Mouse (Mus musculus) spleen, adult 2 months (tissue): ENCODE data around the gene Fgf16. TPM values are rescaled to one million over a fixed set of nuclear protein-coding genes. Genes with fewer than 3 reads are reported as not detected.
A peak's percentile ranks its signal among the peaks of the same experiment; 100 is the strongest.

ENCODE experiments used
- DNase-seq, 2 experiments: peaks; one replicate each; pipeline versions ENCODE4 v3.0.0 to v3.0.0-alpha.2; 2012 to 2021; ENCODE audit warnings: low spot score in 2 of 2, low read depth in 1 of 2
- H3K27ac ChIP-seq: fragments of 200-500 bp; 2 replicates; pipeline ENCODE4 v1.5.1; 2012; ENCODE audit warnings: low read length, inconsistent platforms; ENCODE audit not compliant: insufficient read depth
- H3K27me3 ChIP-seq: fragments of 200-500 bp; 2 replicates; pipeline ENCODE4 v1.6.1; 2012; ENCODE audit warnings: mild to moderate bottlenecking, moderate library complexity, low read length, inconsistent platforms; ENCODE audit not compliant: control insufficient read depth, insufficient read depth
- H3K36me3 ChIP-seq: fragments of 200-500 bp; 2 replicates; pipeline ENCODE4 v1.6.1; 2012; ENCODE audit warnings: mild to moderate bottlenecking, low read length, inconsistent platforms; ENCODE audit not compliant: control insufficient read depth, insufficient read depth
- H3K4me1 ChIP-seq: fragments of 200-500 bp; 2 replicates; pipeline ENCODE4 v1.6.1; 2011; ENCODE audit warnings: inconsistent platforms; ENCODE audit not compliant: control insufficient read depth, insufficient read depth, insufficient read length
- H3K4me3 ChIP-seq: fragments of 200-500 bp; 2 replicates; pipeline ENCODE4 v1.5.1; 2011; ENCODE audit warnings: mild to moderate bottlenecking, inconsistent platforms; ENCODE audit not compliant: insufficient read depth, insufficient read length; ENCODE audit errors: extremely low read depth
- CTCF ChIP-seq: fragments of 200-500 bp; IDR thresholded peaks from 2 replicates; pipeline ENCODE4 v1.5.1; 2011; ENCODE audit warnings: mild to moderate bottlenecking, inconsistent platforms; ENCODE audit not compliant: insufficient read depth, insufficient read length, insufficient replicate concordance; ENCODE audit errors: extremely low read depth
- POLR2A ChIP-seq: fragments of 200-500 bp; IDR thresholded peaks from 2 replicates; pipeline ENCODE4 v1.6.1; 2011; ENCODE audit warnings: low read depth, low read length, inconsistent platforms
- WGBS: fragments of 180-500 bp; shearing (Covaris S2); methylation state at CpG from one replicate; pipeline ENCODE4 v1.1.7; 2018; 5-methylcytosine and 5-hydroxymethylcytosine counted together
- polyA plus RNA-seq: library from polyadenylated mRNA; depleted of rRNA; stranded (reverse); fragments of >200 nt; gene quantifications from 2 replicates; pipeline ENCODE4 v1.2.3, GENCODE M21; 2012; rRNA removed

Gene Fgf16
- polyA plus RNA-seq = 0.07 and 0.16 TPM in 2 replicates

GRCm38 (mm10) chrX:105764162-105765004 lies at the start of gene Fgf16:
Gene Fgf16, plus strand, starts transcription at chrX:105764279.
- H3K4me3 ChIP-seq = peak within 1 kb of the TSS; percentile 50
- TF ChIP-seq CTCF = no peak
- TF ChIP-seq POLR2A = no peak
- DNase-seq = no peak
- peaks cover 5% of the 10 kb centered on the region; the same call in 1 of the 2 replicates for H3K4me1 ChIP-seq
- H3K27me3 ChIP-seq = peaks cover 11% of the 10 kb centered on the region
- no peaks in the 10 kb centered on the region for H3K36me3 ChIP-seq
- WGBS = 26% methylated on average over 85 of the region's 86 CpGs
- no peak within 1 kb of the TSS for H3K27ac ChIP-seq

GRCm38 (mm10) chrX:105714740-105715139 lies 49.3 kb upstream of the Fgf16 start:
- DNase-seq = no peak
- 97% methylated on average over 4 of the region's 4 CpGs for WGBS
- no peaks in the 10 kb centered on the region for H3K27me3 ChIP-seq
- H3K4me3 ChIP-seq = no peak overlapping the region
- TF ChIP-seq CTCF = no peak
- no peak for TF ChIP-seq POLR2A
- H3K4me1 ChIP-seq = no peaks in the 10 kb centered on the region
- no peaks in the 10 kb centered on the region for H3K36me3 ChIP-seq
- no peak overlapping the region for H3K27ac ChIP-seq

- no peak for DNase-seq
- WGBS = 89% methylated on average over 7 of the region's 7 CpGs
- H3K36me3 ChIP-seq = no peaks in the 10 kb centered on the region
- H3K27ac ChIP-seq = no peak overlapping the region
- H3K27me3 ChIP-seq = no peaks in the 10 kb centered on the region
- H3K4me3 ChIP-seq = no peak overlapping the region
- no peaks in the 10 kb centered on the region for H3K4me1 ChIP-seq
- no peak for TF ChIP-seq CTCF
- TF ChIP-seq POLR2A = no peak
These were observed 48.2 kb upstream of the Fgf16 start for GRCm38 (mm10) chrX:105715789-105716321.

- no peak for TF ChIP-seq POLR2A
- no peak for TF ChIP-seq CTCF
- Histone ChIP-seq H3K27ac (no peak overlapping the region), H3K4me1 (no peaks in the 10 kb centered on the region), H3K27me3 (no peaks in the 10 kb centered on the region), H3K4me3 (no peak overlapping the region), H3K36me3 (no peaks in the 10 kb centered on the region)
- DNase-seq = no peak
- 79% methylated on average over 5 of the region's 5 CpGs for WGBS
These were observed 45.7 kb upstream of the Fgf16 start for GRCm38 (mm10) chrX:105718388-105718787.

- Histone ChIP-seq H3K4me3 (no peak overlapping the region), H3K27me3 (no peaks in the 10 kb centered on the region), H3K36me3 (no peaks in the 10 kb centered on the region), H3K27ac (no peak overlapping the region), H3K4me1 (no peaks in the 10 kb centered on the region)
- no peak for TF ChIP-seq POLR2A
- TF ChIP-seq CTCF = no peak
- no peak for DNase-seq
- WGBS = 84% methylated on average over 5 of the region's 5 CpGs
These were observed 45.1 kb upstream of the Fgf16 start for GRCm38 (mm10) chrX:105718943-105719342.

- H3K4me1 ChIP-seq = no peaks in the 10 kb centered on the region
- no peak overlapping the region for H3K27ac ChIP-seq
- DNase-seq = peak; percentile 21 to 33
- no peaks in the 10 kb centered on the region for H3K27me3 ChIP-seq
- no peak for TF ChIP-seq CTCF
- TF ChIP-seq POLR2A = no peak
- WGBS = 30% methylated on average over 7 of the region's 7 CpGs
- H3K36me3 ChIP-seq = no peaks in the 10 kb centered on the region
- H3K4me3 ChIP-seq = no peak overlapping the region
These were observed 39.9 kb upstream of the Fgf16 start for GRCm38 (mm10) chrX:105724174-105724573.
